Mouse (Mus musculus): ENCODE measurements at regions not wholly inside any gene's neighbourhood (a gene's known extent, or its start where the extent isn't known, plus 50 kb on each side); places are given as distances from the start of the nearest gene placed in this dataset.

- H3K4me2 ChIP-seq (ENCODE audit: low read depth), result no peak overlapping the region
- H3K27me3 ChIP-seq (ENCODE audit: control insufficient read depth, insufficient read depth, low read length), result no peaks in the 10 kb centered on the region
- no peak for ATAC-seq (ENCODE audit: insufficient read depth, low FRiP score, low TSS enrichment)
- no peak overlapping the region for H3K4me3 ChIP-seq (ENCODE audit: low read depth, low read length)
- no peak overlapping the region for H3K9ac ChIP-seq (ENCODE audit: low read length)
- WGBS, result 78% methylated on average over 2 of the region's 2 CpGs
- H3K4me1 ChIP-seq (ENCODE audit: control insufficient read depth, insufficient read depth, low read length), result no peaks in the 10 kb centered on the region
- no peak overlapping the region for H3K27ac ChIP-seq (ENCODE audit: low read depth, low read length)
- DNase-seq (ENCODE audit: low spot score), result no peak
- no peaks in the 10 kb centered on the region for H3K36me3 ChIP-seq (ENCODE audit: control insufficient read depth, insufficient read depth, low read length)
- H3K9me3 ChIP-seq (ENCODE audit: control insufficient read depth, low read length), result no peaks in the 10 kb centered on the region
Measured at GRCm38 (mm10) chr14:17083907-17084306, 265.0 kb upstream of the Rarb start.

GRCm38 (mm10) chr14:17081904-17082303 is 262.9 kb upstream of the Rarb start:
- H3K9ac ChIP-seq (ENCODE audit: low read length), result no peak overlapping the region
- ATAC-seq (ENCODE audit: insufficient read depth, low FRiP score, low TSS enrichment) (no peak), DNase-seq (ENCODE audit: low spot score) (no peak)
- H3K4me2 ChIP-seq (ENCODE audit: low read depth), result no peak overlapping the region
- H3K4me3 ChIP-seq (ENCODE audit: low read depth, low read length), result no peak overlapping the region
- no peaks in the 10 kb centered on the region for H3K4me1 ChIP-seq (ENCODE audit: control insufficient read depth, insufficient read depth, low read length)
- no peaks in the 10 kb centered on the region for H3K27me3 ChIP-seq (ENCODE audit: control insufficient read depth, insufficient read depth, low read length)
- H3K9me3 ChIP-seq (ENCODE audit: control insufficient read depth, low read length), result no peaks in the 10 kb centered on the region
- WGBS, result 28% methylated on average over 2 of the region's 2 CpGs
- no peak overlapping the region for H3K27ac ChIP-seq (ENCODE audit: low read depth, low read length)
- H3K36me3 ChIP-seq (ENCODE audit: control insufficient read depth, insufficient read depth, low read length), result no peaks in the 10 kb centered on the region

- Histone ChIP-seq H3K4me3 (ENCODE audit: low read depth, low read length) (no peak overlapping the region), H3K4me1 (ENCODE audit: control insufficient read depth, insufficient read depth, low read length) (no peaks in the 10 kb centered on the region), H3K9me3 (ENCODE audit: control insufficient read depth, low read length) (no peaks in the 10 kb centered on the region), H3K27me3 (ENCODE audit: control insufficient read depth, insufficient read depth, low read length) (no peaks in the 10 kb centered on the region), H3K36me3 (ENCODE audit: control insufficient read depth, insufficient read depth, low read length) (no peaks in the 10 kb centered on the region), H3K9ac (ENCODE audit: low read length) (no peak overlapping the region), H3K4me2 (ENCODE audit: low read depth) (no peak overlapping the region), H3K27ac (ENCODE audit: low read depth, low read length) (no peak overlapping the region)
- WGBS, result 68% methylated on average over 2 of the region's 2 CpGs
- ATAC-seq (ENCODE audit: insufficient read depth, low FRiP score, low TSS enrichment), result no peak
- no peak for DNase-seq (ENCODE audit: low spot score)
Measured at GRCm38 (mm10) chr14:17079513-17079912, 260.6 kb upstream of the Rarb start.

GRCm38 (mm10) chr14:17061358-17061757 is 242.4 kb upstream of the Rarb start:
- H3K9ac ChIP-seq (ENCODE audit: low read length), result no peak overlapping the region
- no peak overlapping the region for H3K4me2 ChIP-seq (ENCODE audit: low read depth)
- ATAC-seq (ENCODE audit: insufficient read depth, low FRiP score, low TSS enrichment) (no peak), DNase-seq (ENCODE audit: low spot score) (no peak)
- WGBS, result 90% methylated on average over 1 of the region's 1 CpGs
- no peaks in the 10 kb centered on the region for H3K9me3 ChIP-seq (ENCODE audit: control insufficient read depth, low read length)
- no peak overlapping the region for H3K27ac ChIP-seq (ENCODE audit: low read depth, low read length)
- H3K4me1 ChIP-seq (ENCODE audit: control insufficient read depth, insufficient read depth, low read length), result no peaks in the 10 kb centered on the region
- no peaks in the 10 kb centered on the region for H3K36me3 ChIP-seq (ENCODE audit: control insufficient read depth, insufficient read depth, low read length)
- no peak overlapping the region for H3K4me3 ChIP-seq (ENCODE audit: low read depth, low read length)
- H3K27me3 ChIP-seq (ENCODE audit: control insufficient read depth, insufficient read depth, low read length), result no peaks in the 10 kb centered on the region

GRCm38 (mm10) chr14:17058438-17058837 is 239.5 kb upstream of the Rarb start:
- DNase-seq (ENCODE audit: low spot score) (no peak), ATAC-seq (ENCODE audit: insufficient read depth, low FRiP score, low TSS enrichment) (no peak)
- Histone ChIP-seq H3K9me3 (ENCODE audit: control insufficient read depth, low read length) (no peaks in the 10 kb centered on the region), H3K4me2 (ENCODE audit: low read depth) (no peak overlapping the region), H3K27ac (ENCODE audit: low read depth, low read length) (no peak overlapping the region), H3K27me3 (ENCODE audit: control insufficient read depth, insufficient read depth, low read length) (no peaks in the 10 kb centered on the region), H3K4me1 (ENCODE audit: control insufficient read depth, insufficient read depth, low read length) (no peaks in the 10 kb centered on the region), H3K36me3 (ENCODE audit: control insufficient read depth, insufficient read depth, low read length) (no peaks in the 10 kb centered on the region), H3K4me3 (ENCODE audit: low read depth, low read length) (no peak overlapping the region), H3K9ac (ENCODE audit: low read length) (no peak overlapping the region)
- WGBS, result 92% methylated on average over 1 of the region's 1 CpGs

- no peak overlapping the region for H3K27ac ChIP-seq (ENCODE audit: low read depth, low read length)
- H3K4me2 ChIP-seq (ENCODE audit: low read depth), result no peak overlapping the region
- no peaks in the 10 kb centered on the region for H3K36me3 ChIP-seq (ENCODE audit: control insufficient read depth, insufficient read depth, low read length)
- no peaks in the 10 kb centered on the region for H3K9me3 ChIP-seq (ENCODE audit: control insufficient read depth, low read length)
- no peaks in the 10 kb centered on the region for H3K27me3 ChIP-seq (ENCODE audit: control insufficient read depth, insufficient read depth, low read length)
- H3K4me1 ChIP-seq (ENCODE audit: control insufficient read depth, insufficient read depth, low read length), result no peaks in the 10 kb centered on the region
- no peak overlapping the region for H3K4me3 ChIP-seq (ENCODE audit: low read depth, low read length)
- no peak for DNase-seq (ENCODE audit: low spot score)
- WGBS, result 90% methylated on average over 3 of the region's 3 CpGs
- ATAC-seq (ENCODE audit: insufficient read depth, low FRiP score, low TSS enrichment), result no peak
- no peak overlapping the region for H3K9ac ChIP-seq (ENCODE audit: low read length)
Measured at GRCm38 (mm10) chr14:17057355-17057754, 238.4 kb upstream of the Rarb start.

- Histone ChIP-seq H3K4me1 (ENCODE audit: control insufficient read depth, insufficient read depth, low read length) (no peaks in the 10 kb centered on the region), H3K4me2 (ENCODE audit: low read depth) (no peak overlapping the region), H3K9me3 (ENCODE audit: control insufficient read depth, low read length) (no peaks in the 10 kb centered on the region), H3K4me3 (ENCODE audit: low read depth, low read length) (no peak overlapping the region), H3K27ac (ENCODE audit: low read depth, low read length) (no peak overlapping the region), H3K27me3 (ENCODE audit: control insufficient read depth, insufficient read depth, low read length) (no peaks in the 10 kb centered on the region), H3K9ac (ENCODE audit: low read length) (no peak overlapping the region), H3K36me3 (ENCODE audit: control insufficient read depth, insufficient read depth, low read length) (no peaks in the 10 kb centered on the region)
- ATAC-seq (ENCODE audit: insufficient read depth, low FRiP score, low TSS enrichment), result no peak
- 74% methylated on average over 1 of the region's 1 CpGs for WGBS
- DNase-seq (ENCODE audit: low spot score), result no peak
Measured at GRCm38 (mm10) chr14:17055741-17056140, 236.8 kb upstream of the Rarb start.

GRCm38 (mm10) chr14:17054381-17054780 is 235.4 kb upstream of the Rarb start:
- Histone ChIP-seq H3K27ac (ENCODE audit: low read depth, low read length) (no peak overlapping the region), H3K9me3 (ENCODE audit: control insufficient read depth, low read length) (no peaks in the 10 kb centered on the region), H3K4me2 (ENCODE audit: low read depth) (no peak overlapping the region), H3K4me1 (ENCODE audit: control insufficient read depth, insufficient read depth, low read length) (no peaks in the 10 kb centered on the region), H3K36me3 (ENCODE audit: control insufficient read depth, insufficient read depth, low read length) (no peaks in the 10 kb centered on the region), H3K4me3 (ENCODE audit: low read depth, low read length) (no peak overlapping the region), H3K9ac (ENCODE audit: low read length) (no peak overlapping the region), H3K27me3 (ENCODE audit: control insufficient read depth, insufficient read depth, low read length) (no peaks in the 10 kb centered on the region)
- no peak for ATAC-seq (ENCODE audit: insufficient read depth, low FRiP score, low TSS enrichment)
- 63% methylated on average over 3 of the region's 3 CpGs for WGBS
- no peak for DNase-seq (ENCODE audit: low spot score)

GRCm38 (mm10) chr14:17046808-17047207 is 227.9 kb upstream of the Rarb start:
- no peak overlapping the region for H3K4me3 ChIP-seq (ENCODE audit: low read depth, low read length)
- H3K9me3 ChIP-seq (ENCODE audit: control insufficient read depth, low read length), result no peaks in the 10 kb centered on the region
- no peak for DNase-seq (ENCODE audit: low spot score)
- no peak overlapping the region for H3K4me2 ChIP-seq (ENCODE audit: low read depth)
- 94% methylated on average over 2 of the region's 2 CpGs for WGBS
- no peaks in the 10 kb centered on the region for H3K36me3 ChIP-seq (ENCODE audit: control insufficient read depth, insufficient read depth, low read length)
- no peak overlapping the region for H3K9ac ChIP-seq (ENCODE audit: low read length)
- ATAC-seq (ENCODE audit: insufficient read depth, low FRiP score, low TSS enrichment), result no peak
- H3K27me3 ChIP-seq (ENCODE audit: control insufficient read depth, insufficient read depth, low read length), result no peaks in the 10 kb centered on the region
- no peaks in the 10 kb centered on the region for H3K4me1 ChIP-seq (ENCODE audit: control insufficient read depth, insufficient read depth, low read length)
- no peak overlapping the region for H3K27ac ChIP-seq (ENCODE audit: low read depth, low read length)

All from neural tube, embryonic 11.5 days (tissue).